Mouse (Mus musculus): ENCODE measurements around the gene Ppip5k1. TPM values are rescaled to one million over a fixed set of nuclear protein-coding genes. Genes with fewer than 3 reads are reported as not detected.
"Not testable (repeated sequence)": the region's sequence is repeated elsewhere in the genome, so short reads cannot be mapped to it uniquely, and the experiment has no call there.

The Ppip5k1 gene
- polyA plus RNA-seq (2014; fragmentation: Nextera tagmentation; extraction: Ambion mirVana) = 10.9 and 11.8 TPM in 2 replicates

DNA sequence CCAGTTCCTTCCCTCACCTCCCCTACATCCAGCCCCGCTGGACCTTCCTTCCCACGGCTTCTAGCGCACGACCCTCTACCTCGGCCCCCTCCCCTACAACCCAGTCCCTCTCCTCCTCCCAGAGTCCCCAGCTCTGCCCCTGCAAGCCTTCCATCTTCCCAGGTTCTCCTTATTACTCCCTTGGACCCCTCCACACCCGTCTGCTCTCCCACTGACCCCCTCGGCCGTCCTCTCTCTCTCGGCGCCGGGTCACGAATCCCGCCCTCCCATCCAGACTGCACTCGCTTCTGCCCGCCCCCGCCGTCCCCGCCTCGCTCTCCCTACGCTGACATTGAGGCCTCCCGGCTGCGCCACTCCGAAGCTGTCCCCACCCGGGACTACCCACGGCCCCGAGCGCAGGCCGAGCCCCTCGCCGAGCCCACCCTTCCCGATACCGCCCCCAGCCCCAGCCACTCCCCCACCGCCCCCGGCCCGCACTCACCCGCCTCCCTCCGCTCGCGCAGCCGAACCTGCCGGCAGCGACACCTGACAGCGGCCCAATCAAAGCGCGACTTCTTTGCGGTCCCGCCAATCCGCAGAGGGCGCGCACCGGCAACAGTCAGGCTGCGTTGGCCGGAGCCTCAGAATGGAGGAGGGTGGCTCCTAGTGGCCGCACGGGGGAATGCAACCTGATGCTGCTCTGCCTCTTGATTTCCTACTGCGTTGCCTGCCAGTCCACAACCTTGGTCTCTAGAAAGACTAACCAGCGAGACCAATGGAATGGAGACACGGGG, at the start of gene Ppip5k1:
TSS of gene Ppip5k1 (minus strand) at position 577 of the 773 bp plus-strand sequence.
- Histone ChIP-seq H3K27me3 (ENCODE audit: control insufficient read depth, insufficient read depth, low read length) (peaks cover 17% of the 10 kb centered on the region; the same call in 1 of the 2 replicates), H3K9ac (ENCODE audit: low read depth, low read length) (peak within 1 kb of the TSS; percentile 85), H3K4me3 (ENCODE audit: low read depth, low read length) (peak within 1 kb of the TSS; percentile 72), H3K9me3 (ENCODE audit: control insufficient read depth, low read length) (no peaks in the 10 kb centered on the region), H3K4me2 (replicated peaks; ENCODE audit: low read depth, low read length) (peak within 1 kb of the TSS; percentile 72), H3K27ac (ENCODE audit: low read depth, low read length) (peak within 1 kb of the TSS; percentile 75), H3K4me1 (replicated peaks; ENCODE audit: control insufficient read depth, insufficient read depth, low read length) (peaks cover 11% of the 10 kb centered on the region), H3K36me3 (ENCODE audit: control insufficient read depth, insufficient read depth, low read length) (no peaks in the 10 kb centered on the region)
- DNase-seq (ENCODE audit: low spot score) = peak; percentile 96
- peak; percentile 95 for ATAC-seq (ENCODE audit: low FRiP score)
- under 1% methylated on average over 54 of the region's 58 CpGs for WGBS

GRCm38 (mm10) chr2:121403296-121403695, 48.1 kb upstream of the Ppip5k1 start:
- no peak for DNase-seq (ENCODE audit: low spot score)
- Histone ChIP-seq H3K27me3 (ENCODE audit: control insufficient read depth, insufficient read depth, low read length) (no peaks in the 10 kb centered on the region), H3K4me1 (replicated peaks; ENCODE audit: control insufficient read depth, insufficient read depth, low read length) (no peaks in the 10 kb centered on the region), H3K27ac (ENCODE audit: low read depth, low read length) (no peak overlapping the region), H3K36me3 (ENCODE audit: control insufficient read depth, insufficient read depth, low read length) (no peaks in the 10 kb centered on the region), H3K9ac (ENCODE audit: low read depth, low read length) (no peak overlapping the region), H3K9me3 (ENCODE audit: control insufficient read depth, low read length) (no peaks in the 10 kb centered on the region), H3K4me3 (ENCODE audit: low read depth, low read length) (no peak overlapping the region), H3K4me2 (replicated peaks; ENCODE audit: low read depth, low read length) (no peak overlapping the region)
- no peak for ATAC-seq (ENCODE audit: low FRiP score)

- DNase-seq (ENCODE audit: low spot score) (peak; percentile 93), ATAC-seq (ENCODE audit: low FRiP score) (no peak)
- no peaks in the 10 kb centered on the region for H3K27me3 ChIP-seq (ENCODE audit: control insufficient read depth, insufficient read depth, low read length)
- H3K4me1 ChIP-seq (replicated peaks; ENCODE audit: control insufficient read depth, insufficient read depth, low read length) = no peaks in the 10 kb centered on the region
- H3K4me3 ChIP-seq (ENCODE audit: low read depth, low read length) = no peak overlapping the region
- WGBS = 17% methylated on average over 8 of the region's 8 CpGs
- no peaks in the 10 kb centered on the region for H3K9me3 ChIP-seq (ENCODE audit: control insufficient read depth, low read length)
- no peak overlapping the region for H3K4me2 ChIP-seq (replicated peaks; ENCODE audit: low read depth, low read length)
- no peak overlapping the region for H3K9ac ChIP-seq (ENCODE audit: low read depth, low read length)
- H3K27ac ChIP-seq (ENCODE audit: low read depth, low read length) = no peak overlapping the region
- H3K36me3 ChIP-seq (ENCODE audit: control insufficient read depth, insufficient read depth, low read length) = no peaks in the 10 kb centered on the region
Observed at GRCm38 (mm10) chr2:121396624-121397023, 41.4 kb upstream of the Ppip5k1 start.

DNA sequence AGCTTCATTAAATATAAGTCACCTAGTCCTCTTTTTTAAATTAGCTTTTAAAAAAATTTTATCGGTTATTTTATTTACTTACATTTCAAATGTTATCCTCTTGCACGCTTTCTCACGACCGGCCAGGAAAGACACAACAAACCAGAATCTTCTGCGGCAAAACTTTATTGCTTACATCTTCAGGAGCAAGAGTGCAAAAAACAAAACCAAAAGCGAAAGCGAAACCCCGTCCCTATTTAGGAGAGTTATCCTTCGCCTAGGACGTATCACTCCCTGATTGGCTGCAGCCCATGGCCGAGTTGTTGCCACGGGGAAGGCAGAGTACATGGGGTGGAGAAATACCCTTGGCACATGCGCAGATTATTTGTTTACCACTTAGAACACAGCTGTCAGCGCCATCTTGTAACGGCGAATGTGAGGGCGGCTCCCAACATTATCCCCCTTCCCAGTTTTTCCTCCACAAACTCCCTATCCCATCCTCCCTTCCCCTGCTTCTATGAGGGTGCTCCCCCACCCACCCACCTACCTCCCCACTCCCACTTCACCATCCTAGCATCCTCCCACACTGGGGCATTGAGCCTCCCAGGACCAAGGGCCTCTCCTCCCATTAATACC, 31.9 kb upstream of the Ppip5k1 start, which contains the start of gene Strc:
TSS of gene Strc (minus strand) at position 208 of the 615 bp plus-strand sequence.
- not testable (repeated sequence) for H3K9ac ChIP-seq (ENCODE audit: low read depth, low read length); H3K4me2 ChIP-seq (replicated peaks; ENCODE audit: low read depth, low read length); H3K4me3 ChIP-seq (ENCODE audit: low read depth, low read length); H3K36me3 ChIP-seq (ENCODE audit: control insufficient read depth, insufficient read depth, low read length); H3K4me1 ChIP-seq (replicated peaks; ENCODE audit: control insufficient read depth, insufficient read depth, low read length); H3K9me3 ChIP-seq (ENCODE audit: control insufficient read depth, low read length); ATAC-seq (ENCODE audit: low FRiP score); H3K27me3 ChIP-seq (ENCODE audit: control insufficient read depth, insufficient read depth, low read length); DNase-seq (ENCODE audit: low spot score); H3K27ac ChIP-seq (ENCODE audit: low read depth, low read length)
- 94% methylated on average over 14 of the region's 17 CpGs for WGBS

DNA sequence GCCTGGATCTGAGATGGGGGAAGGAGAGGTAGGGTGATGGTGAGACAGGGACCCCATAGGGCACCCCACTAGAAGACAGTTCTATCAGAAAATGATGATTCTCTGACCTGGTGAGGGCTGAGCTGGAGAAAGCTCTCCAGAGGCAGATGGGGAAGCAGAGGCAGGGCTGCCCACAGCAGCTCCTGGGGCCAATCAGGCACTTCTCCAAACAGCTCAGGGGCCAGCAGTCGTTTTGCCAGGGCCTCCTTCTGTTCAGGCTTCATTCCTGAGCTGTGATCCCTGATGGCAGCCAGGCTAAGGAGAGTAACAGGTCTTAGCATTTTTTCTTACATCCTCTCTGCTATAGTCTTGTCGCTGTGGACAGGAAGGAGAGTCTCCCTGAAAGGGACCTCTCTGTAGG, 19.6 kb upstream of the Ppip5k1 start:
- Histone ChIP-seq H3K4me3 (ENCODE audit: low read depth, low read length) (no peak overlapping the region), H3K4me1 (replicated peaks; ENCODE audit: control insufficient read depth, insufficient read depth, low read length) (no peaks in the 10 kb centered on the region), H3K27me3 (ENCODE audit: control insufficient read depth, insufficient read depth, low read length) (no peaks in the 10 kb centered on the region), H3K27ac (ENCODE audit: low read depth, low read length) (no peak overlapping the region), H3K9me3 (ENCODE audit: control insufficient read depth, low read length) (no peaks in the 10 kb centered on the region), H3K4me2 (replicated peaks; ENCODE audit: low read depth, low read length) (no peak overlapping the region), H3K9ac (ENCODE audit: low read depth, low read length) (no peak overlapping the region), H3K36me3 (ENCODE audit: control insufficient read depth, insufficient read depth, low read length) (no peaks in the 10 kb centered on the region)
- DNase-seq (ENCODE audit: low spot score) (no peak), ATAC-seq (ENCODE audit: low FRiP score) (no peak)
- 54% methylated on average over 2 of the region's 2 CpGs for WGBS

GRCm38 (mm10) chr2:121372266-121372665, 17.1 kb upstream of the Ppip5k1 start:
- DNase-seq (ENCODE audit: low spot score) (no peak), ATAC-seq (ENCODE audit: low FRiP score) (no peak)
- no peak overlapping the region for H3K4me2 ChIP-seq (replicated peaks; ENCODE audit: low read depth, low read length)
- H3K9ac ChIP-seq (ENCODE audit: low read depth, low read length) = no peak overlapping the region
- no peaks in the 10 kb centered on the region for H3K27me3 ChIP-seq (ENCODE audit: control insufficient read depth, insufficient read depth, low read length)
- no peaks in the 10 kb centered on the region for H3K4me1 ChIP-seq (replicated peaks; ENCODE audit: control insufficient read depth, insufficient read depth, low read length)
- WGBS = 86% methylated on average over 3 of the region's 3 CpGs
- H3K27ac ChIP-seq (ENCODE audit: low read depth, low read length) = no peak overlapping the region
- no peaks in the 10 kb centered on the region for H3K36me3 ChIP-seq (ENCODE audit: control insufficient read depth, insufficient read depth, low read length)
- no peaks in the 10 kb centered on the region for H3K9me3 ChIP-seq (ENCODE audit: control insufficient read depth, low read length)
- H3K4me3 ChIP-seq (ENCODE audit: low read depth, low read length) = no peak overlapping the region

DNA sequence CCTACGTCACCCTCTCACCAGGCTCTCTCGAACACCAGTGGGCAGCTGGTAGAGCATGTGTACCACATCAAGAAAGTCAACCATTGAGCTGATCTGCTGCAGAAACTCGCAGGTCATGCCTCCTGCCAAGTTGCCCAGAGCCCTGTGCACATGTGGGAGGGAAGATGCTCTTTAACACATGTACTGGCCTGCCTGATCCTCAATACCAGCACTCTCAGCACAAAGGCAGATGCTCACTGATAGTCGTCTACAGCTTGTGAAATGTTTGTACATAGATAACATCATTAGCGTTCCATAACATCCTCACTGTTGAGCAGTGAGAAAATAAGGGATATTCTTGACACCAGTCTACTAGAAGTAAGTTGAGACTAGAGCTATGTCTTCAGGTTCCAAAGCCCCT, 15.7 kb upstream of the Ppip5k1 start:
- no peaks in the 10 kb centered on the region for H3K27me3 ChIP-seq (ENCODE audit: control insufficient read depth, insufficient read depth, low read length)
- no peaks in the 10 kb centered on the region for H3K4me1 ChIP-seq (replicated peaks; ENCODE audit: control insufficient read depth, insufficient read depth, low read length)
- 85% methylated on average over 5 of the region's 5 CpGs for WGBS
- H3K27ac ChIP-seq (ENCODE audit: low read depth, low read length) = no peak overlapping the region
- DNase-seq (ENCODE audit: low spot score) = no peak
- no peaks in the 10 kb centered on the region for H3K9me3 ChIP-seq (ENCODE audit: control insufficient read depth, low read length)
- no peaks in the 10 kb centered on the region for H3K36me3 ChIP-seq (ENCODE audit: control insufficient read depth, insufficient read depth, low read length)
- no peak overlapping the region for H3K4me2 ChIP-seq (replicated peaks; ENCODE audit: low read depth, low read length)
- H3K9ac ChIP-seq (ENCODE audit: low read depth, low read length) = no peak overlapping the region
- H3K4me3 ChIP-seq (ENCODE audit: low read depth, low read length) = no peak overlapping the region
- no peak for ATAC-seq (ENCODE audit: low FRiP score)

- Histone ChIP-seq H3K4me2 (replicated peaks; ENCODE audit: low read depth, low read length) (no peak overlapping the region), H3K27ac (ENCODE audit: low read depth, low read length) (no peak overlapping the region), H3K4me1 (replicated peaks; ENCODE audit: control insufficient read depth, insufficient read depth, low read length) (no peaks in the 10 kb centered on the region), H3K9ac (ENCODE audit: low read depth, low read length) (no peak overlapping the region), H3K27me3 (ENCODE audit: control insufficient read depth, insufficient read depth, low read length) (no peaks in the 10 kb centered on the region), H3K36me3 (ENCODE audit: control insufficient read depth, insufficient read depth, low read length) (no peaks in the 10 kb centered on the region), H3K9me3 (ENCODE audit: control insufficient read depth, low read length) (no peaks in the 10 kb centered on the region), H3K4me3 (ENCODE audit: low read depth, low read length) (no peak overlapping the region)
- DNase-seq (ENCODE audit: low spot score) (no peak), ATAC-seq (ENCODE audit: low FRiP score) (no peak)
- 96% methylated on average over 2 of the region's 2 CpGs for WGBS
Observed at GRCm38 (mm10) chr2:121368831-121369230, 13.6 kb upstream of the Ppip5k1 start.

DNA sequence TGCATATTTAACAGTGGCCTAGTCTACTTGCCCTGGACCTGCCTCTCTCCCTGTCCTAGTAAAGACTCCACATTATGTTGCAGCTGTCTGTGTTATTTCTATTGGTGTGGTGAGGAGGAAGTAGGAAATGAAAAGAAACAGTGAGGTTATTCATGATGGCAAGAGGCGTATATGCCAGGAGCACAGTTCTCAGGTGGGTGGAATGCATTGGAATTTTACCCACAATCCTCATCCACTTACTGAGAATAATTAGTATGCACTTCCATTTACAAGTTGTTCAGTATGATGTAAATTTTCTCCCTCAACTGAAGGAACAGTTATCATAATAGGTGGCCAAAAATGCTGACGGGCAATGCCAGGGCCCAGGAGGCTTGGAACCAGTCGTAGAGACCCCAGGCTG, 8.5 kb upstream of the Ppip5k1 start:
- H3K36me3 ChIP-seq (ENCODE audit: control insufficient read depth, insufficient read depth, low read length) = no peaks in the 10 kb centered on the region
- DNase-seq (ENCODE audit: low spot score) (no peak), ATAC-seq (ENCODE audit: low FRiP score) (no peak)
- H3K27ac ChIP-seq (ENCODE audit: low read depth, low read length) = no peak overlapping the region
- 84% methylated on average over 3 of the region's 3 CpGs for WGBS
- no peaks in the 10 kb centered on the region for H3K9me3 ChIP-seq (ENCODE audit: control insufficient read depth, low read length)
- peaks cover 4% of the 10 kb centered on the region; the same call in 1 of the 2 replicates for H3K27me3 ChIP-seq (ENCODE audit: control insufficient read depth, insufficient read depth, low read length)
- peaks cover 2% of the 10 kb centered on the region; the same call in 1 of the 2 replicates for H3K4me1 ChIP-seq (replicated peaks; ENCODE audit: control insufficient read depth, insufficient read depth, low read length)
- no peak overlapping the region for H3K4me3 ChIP-seq (ENCODE audit: low read depth, low read length)
- no peak overlapping the region for H3K9ac ChIP-seq (ENCODE audit: low read depth, low read length)
- H3K4me2 ChIP-seq (replicated peaks; ENCODE audit: low read depth, low read length) = no peak overlapping the region
